Mouse (Mus musculus) C2C12 (cell line): ENCODE results near the gene Atf5. TPM values are rescaled to one million over a fixed set of nuclear protein-coding genes. Genes with fewer than 3 reads are reported as not detected.
A peak's percentile ranks its signal among the peaks of the same experiment; 100 is the strongest.

Source experiments
- H3K27me3 ChIP-seq: one replicate; pipeline ENCODE4 v1.6.1; 2011; ENCODE audit not compliant: control insufficient read depth, insufficient read depth, insufficient read length
- H3K36me3 ChIP-seq: one replicate; pipeline ENCODE4 v1.6.1; 2011; ENCODE audit not compliant: control insufficient read depth, insufficient read depth
- H3K4me3 ChIP-seq: one replicate; pipeline ENCODE4 v1.5.1; 2011; ENCODE audit warnings: mild to moderate bottlenecking, control low read depth; ENCODE audit not compliant: poor library complexity, insufficient read depth, severe bottlenecking
- H3K79me2 ChIP-seq: one replicate; pipeline ENCODE4 v1.6.1; 2011; ENCODE audit not compliant: control insufficient read depth, insufficient read depth
- H3K79me3 ChIP-seq: one replicate; pipeline ENCODE4 v1.6.1; 2011; ENCODE audit warnings: low read depth, control low read depth
- H3ac ChIP-seq: one replicate; pipeline ENCODE3; 2011; ENCODE audit warnings: low read depth; ENCODE audit not compliant: control insufficient read depth, insufficient read length
- CEBPB ChIP-seq: IDR thresholded peaks from one replicate; pipeline ENCODE4 v1.6.1; 2011; ENCODE audit warnings: low read depth, mild to moderate bottlenecking, control low read depth, moderate library complexity
- CTCF ChIP-seq: IDR thresholded peaks from one replicate; pipeline ENCODE4 v1.5.1; 2011; ENCODE audit not compliant: control insufficient read depth, insufficient read depth, insufficient read length
- FOSL1 ChIP-seq: IDR thresholded peaks from one replicate; pipeline ENCODE4 v1.8.0; 2011; ENCODE audit warnings: mild to moderate bottlenecking, low read length; ENCODE audit not compliant: poor library complexity, insufficient read depth, severe bottlenecking
- MAX ChIP-seq: IDR thresholded peaks from one replicate; pipeline ENCODE4 v1.6.1; 2011; ENCODE audit warnings: mild to moderate bottlenecking, control low read depth
- MYOD1 ChIP-seq: IDR thresholded peaks from one replicate; pipeline ENCODE4 v1.6.1; 2011; ENCODE audit warnings: low read depth; ENCODE audit not compliant: control insufficient read depth, insufficient read length
- MYOG ChIP-seq: IDR thresholded peaks from one replicate; pipeline ENCODE4 v1.6.1; 2011; ENCODE audit not compliant: control insufficient read depth, insufficient read length; ENCODE audit errors: extremely low read depth
- USF1 ChIP-seq: IDR thresholded peaks from one replicate; pipeline ENCODE4 v1.6.1; 2011; ENCODE audit warnings: low read depth, mild to moderate bottlenecking, control low read depth, moderate library complexity
- polyA plus RNA-seq: library from polyadenylated mRNA; unstranded; fragments of >200 nt; fragmentation: generic; extraction: Trizol; gene quantifications from one replicate; pipeline ENCODE4 v1.2.1, GENCODE M21; 2012; ENCODE audit warnings: missing spikeins

The Atf5 gene
- polyA plus RNA-seq, 1 experiment = 290 TPM

- peaks cover 39% of the 10 kb centered on the region for H3K36me3 ChIP-seq
- peaks cover 96% of the 10 kb centered on the region for H3K79me3 ChIP-seq
- TF ChIP-seq MAX = no peak
- no peak for TF ChIP-seq FOSL1
- TF ChIP-seq USF1 = no peak
- TF ChIP-seq MYOD1 = no peak
- TF ChIP-seq CEBPB = no peak
- no peak for TF ChIP-seq MYOG
- no peak for TF ChIP-seq CTCF
- no peak overlapping the region for H3K4me3 ChIP-seq
- peaks cover 100% of the 10 kb centered on the region for H3K79me2 ChIP-seq
- H3K27me3 ChIP-seq = no peaks in the 10 kb centered on the region
- no peak overlapping the region for H3ac ChIP-seq
These were observed 5.4 kb upstream of the Atf5 start for GRCm38 (mm10) chr7:44821666-44822448.

- Histone ChIP-seq H3K27me3 (no peaks in the 10 kb centered on the region), H3K36me3 (peaks cover 37% of the 10 kb centered on the region), H3K79me2 (peaks cover 92% of the 10 kb centered on the region), H3K79me3 (peaks cover 88% of the 10 kb centered on the region), H3K4me3 (no peak overlapping the region), H3ac (no peak overlapping the region)
- TF ChIP-seq CEBPB (no peak), MYOD1 (no peak), MYOG (no peak), FOSL1 (no peak), CTCF (no peak), MAX (no peak), USF1 (no peak)
These were observed 4.1 kb upstream of the Atf5 start for GRCm38 (mm10) chr7:44820525-44820924.

DNA sequence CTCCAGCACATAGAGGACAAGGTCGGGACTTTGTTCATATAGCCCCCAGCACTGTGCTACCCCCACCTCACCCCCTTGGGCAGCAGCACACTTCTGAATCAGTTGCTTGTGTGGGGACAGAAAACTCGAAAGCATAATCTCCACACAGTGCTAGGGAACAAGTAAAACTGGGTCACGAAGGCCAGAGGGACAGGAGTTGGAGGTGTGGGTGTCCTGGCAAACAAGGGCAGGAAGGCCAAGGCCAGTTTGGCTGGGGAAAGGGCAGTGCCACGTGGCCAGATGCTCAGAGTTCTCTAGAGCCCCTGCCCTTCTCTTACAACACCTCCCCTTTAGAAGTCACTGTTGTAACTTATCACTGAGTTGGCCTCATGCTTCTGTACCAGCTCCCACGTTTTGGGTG is 3.4 kb upstream of the Atf5 start:
- no peaks in the 10 kb centered on the region for H3K27me3 ChIP-seq
- TF ChIP-seq USF1 (peak; percentile 4), MYOG (no peak)
- H3K36me3 ChIP-seq = peaks cover 32% of the 10 kb centered on the region
- H3ac ChIP-seq = no peak overlapping the region
- H3K79me2 ChIP-seq = peaks cover 90% of the 10 kb centered on the region
- peaks cover 81% of the 10 kb centered on the region for H3K79me3 ChIP-seq
- no peak overlapping the region for H3K4me3 ChIP-seq

DNA sequence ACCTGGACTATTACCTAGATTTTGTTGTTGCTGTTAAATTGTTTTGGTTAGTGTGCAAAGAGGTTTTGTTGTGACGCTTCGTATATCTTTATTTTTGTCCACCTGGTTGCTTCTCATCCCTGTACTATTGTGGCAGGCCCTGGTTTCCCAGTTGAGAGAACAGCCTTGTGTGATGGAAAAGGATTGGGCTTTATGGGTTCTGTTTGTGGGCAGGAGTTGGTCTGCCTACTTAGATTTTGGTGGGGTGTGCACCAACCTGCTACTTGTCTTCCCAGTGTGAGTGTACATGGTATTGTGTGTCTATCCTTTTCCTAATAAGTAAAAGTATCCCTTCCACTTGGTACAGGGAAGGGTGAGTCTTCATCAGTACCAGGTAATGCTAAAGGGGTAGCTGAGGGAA is 2.9 kb upstream of the Atf5 start:
- Histone ChIP-seq H3K36me3 (peaks cover 36% of the 10 kb centered on the region), H3K4me3 (no peak overlapping the region), H3K79me2 (peaks cover 90% of the 10 kb centered on the region), H3K27me3 (no peaks in the 10 kb centered on the region), H3K79me3 (peaks cover 79% of the 10 kb centered on the region), H3ac (peak overlapping the region; percentile 47)
- TF ChIP-seq MYOG = no peak
- no peak for TF ChIP-seq CEBPB
- TF ChIP-seq MYOD1 = no peak
- TF ChIP-seq USF1 = no peak
- TF ChIP-seq FOSL1 = no peak
- no peak for TF ChIP-seq CTCF
- TF ChIP-seq MAX = no peak

DNA sequence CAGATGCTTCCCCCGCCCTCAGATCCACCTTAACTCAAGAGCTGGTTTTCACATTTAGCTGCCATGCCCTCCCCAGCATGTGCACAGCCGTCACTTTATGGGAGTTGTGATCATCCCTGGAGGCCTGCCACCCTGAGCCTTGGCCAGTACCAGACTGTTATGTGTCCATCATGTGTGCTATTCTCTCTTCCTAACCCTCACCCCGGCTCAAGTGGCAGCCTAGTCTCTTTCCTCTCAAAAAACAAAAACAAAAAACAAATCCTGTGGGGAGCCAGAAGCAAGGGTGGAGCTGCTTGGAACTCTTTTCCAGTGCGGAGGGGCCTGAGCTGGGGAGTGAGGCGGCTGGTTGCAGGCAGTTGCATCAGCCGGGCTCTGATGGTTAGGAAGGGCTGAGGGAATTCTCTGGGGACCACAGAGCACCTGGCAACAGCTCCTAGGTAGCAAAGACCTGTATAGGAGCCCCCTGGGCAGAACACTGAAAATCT is 2.3 kb upstream of the Atf5 start:
- H3K4me3 ChIP-seq = peak overlapping the region; percentile 65
- peak overlapping the region; percentile 47 for H3ac ChIP-seq
- peaks cover 40% of the 10 kb centered on the region for H3K36me3 ChIP-seq
- H3K27me3 ChIP-seq = no peaks in the 10 kb centered on the region
- TF ChIP-seq CEBPB (peak; percentile 86), MYOG (no peak)
- peaks cover 74% of the 10 kb centered on the region for H3K79me3 ChIP-seq
- H3K79me2 ChIP-seq = peaks cover 90% of the 10 kb centered on the region

DNA sequence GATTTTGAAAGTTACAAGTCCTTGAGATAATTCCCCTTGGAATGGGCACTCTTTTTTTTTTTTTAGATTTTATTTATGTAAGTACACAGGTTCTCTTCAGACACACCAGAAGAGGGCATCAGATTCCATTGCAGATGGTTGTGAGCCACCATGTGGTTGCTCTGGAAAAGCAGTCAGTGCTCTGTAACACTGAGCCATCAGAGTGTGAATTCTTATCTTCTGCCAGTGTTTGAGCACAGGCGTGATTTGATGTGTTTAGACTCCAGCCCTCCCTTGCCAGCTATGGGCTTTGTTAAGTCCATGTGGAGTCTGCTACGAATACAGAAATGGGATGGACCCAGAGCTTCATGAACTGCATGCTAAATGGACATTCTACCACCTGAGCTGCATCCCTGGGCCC is 1.7 kb upstream of the Atf5 start:
- Histone ChIP-seq H3ac (peak overlapping the region; percentile 47), H3K27me3 (no peaks in the 10 kb centered on the region), H3K79me2 (peaks cover 87% of the 10 kb centered on the region), H3K4me3 (peak overlapping the region; percentile 65), H3K36me3 (peaks cover 44% of the 10 kb centered on the region), H3K79me3 (peaks cover 68% of the 10 kb centered on the region)
- TF ChIP-seq CTCF = peak; percentile 16
- no peak for TF ChIP-seq CEBPB
- no peak for TF ChIP-seq USF1
